ENCODE assay signal across 23 mouse cellular contexts in the genomic region with DNA sequence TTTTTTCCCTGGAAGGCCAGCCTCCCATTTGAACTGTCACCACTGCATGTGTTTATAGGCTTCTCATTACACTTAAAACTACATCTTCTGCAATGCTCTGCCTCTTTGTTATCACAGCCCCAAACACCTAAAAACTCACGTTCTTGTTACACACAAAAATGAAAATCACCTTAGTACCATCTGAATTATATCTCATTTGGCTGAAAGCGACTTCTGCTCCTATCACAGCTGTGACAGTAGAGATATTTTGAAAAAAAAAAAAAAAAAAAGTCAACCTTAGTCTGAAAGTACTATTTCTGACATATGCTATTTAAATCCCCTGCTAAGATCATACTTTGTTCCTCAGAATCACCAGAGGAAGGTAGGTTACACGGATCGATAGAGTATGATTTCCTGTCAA.
"Had no signal": no experiment of that assay in that cellular context is flagged by ENCODE, and none has a peak within 500 bp of the region (broad histone marks: within the 10 kb centered on the region; RNA-seq: fewer than 3 reads in every experiment).

No protein-coding gene starts in this region.

- H3K9me3 ChIP-seq: liver, embryonic 15.5 days; megakaryocyte, embryonic 14.5 days; midbrain, embryonic 10.5 days; midbrain, embryonic 12.5 days; neural tube, embryonic 13.5 days; neural tube, embryonic 15.5 days; stomach, embryonic 15.5 days had no signal

- H3K36me3 ChIP-seq: liver, embryonic 15.5 days; midbrain, embryonic 10.5 days; midbrain, embryonic 12.5 days; neural tube, embryonic 13.5 days; neural tube, embryonic 15.5 days; stomach, embryonic 15.5 days had no signal

- H3K27ac ChIP-seq: liver, embryonic 15.5 days; midbrain, embryonic 10.5 days; midbrain, embryonic 12.5 days; neural tube, embryonic 13.5 days; neural tube, embryonic 15.5 days; stomach, embryonic 15.5 days; stomach, postnatal 0 days had no signal

- H3K4me3 ChIP-seq: liver, embryonic 15.5 days; megakaryocyte, embryonic 14.5 days; midbrain, embryonic 10.5 days; midbrain, embryonic 12.5 days; myocyte; neural tube, embryonic 13.5 days; neural tube, embryonic 15.5 days; stomach, embryonic 15.5 days had no signal

- H3K4me1 ChIP-seq: midbrain, embryonic 12.5 days; neural tube, embryonic 13.5 days; neural tube, embryonic 15.5 days; stomach, embryonic 15.5 days had no signal

- DNase-seq: lung, adult 18-20 months; lung, embryonic 14.5 days; lung, postnatal 10 days; lung, postnatal 4 days; midbrain, embryonic 14.5 days; retina, postnatal 1 day; right cerebral cortex, adult 18-20 months; right cerebral cortex, postnatal 25 days; right cerebral cortex, postnatal 4 days; spleen, adult 18-20 months; thymus, adult 2 months; thymus, postnatal 25 days; thymus, postnatal 4 days had no signal

- H3K27me3 ChIP-seq: liver, embryonic 15.5 days; megakaryocyte, embryonic 14.5 days; midbrain, embryonic 12.5 days; neural tube, embryonic 13.5 days; neural tube, embryonic 15.5 days; stomach, embryonic 15.5 days had no signal

- ATAC-seq: midbrain, embryonic 16.5 days had no signal

- H3K9ac ChIP-seq: liver, embryonic 15.5 days; lung, embryonic 14.5 days; midbrain, embryonic 12.5 days; neural tube, embryonic 13.5 days; neural tube, embryonic 15.5 days; stomach, embryonic 15.5 days had no signal

- H3K4me2 ChIP-seq: liver, embryonic 15.5 days; lung, embryonic 14.5 days; midbrain, embryonic 12.5 days; neural tube, embryonic 13.5 days; neural tube, embryonic 15.5 days; stomach, embryonic 15.5 days had no signal
